11 mouse cellular contexts compared by ENCODE assay signal in the genomic region with DNA sequence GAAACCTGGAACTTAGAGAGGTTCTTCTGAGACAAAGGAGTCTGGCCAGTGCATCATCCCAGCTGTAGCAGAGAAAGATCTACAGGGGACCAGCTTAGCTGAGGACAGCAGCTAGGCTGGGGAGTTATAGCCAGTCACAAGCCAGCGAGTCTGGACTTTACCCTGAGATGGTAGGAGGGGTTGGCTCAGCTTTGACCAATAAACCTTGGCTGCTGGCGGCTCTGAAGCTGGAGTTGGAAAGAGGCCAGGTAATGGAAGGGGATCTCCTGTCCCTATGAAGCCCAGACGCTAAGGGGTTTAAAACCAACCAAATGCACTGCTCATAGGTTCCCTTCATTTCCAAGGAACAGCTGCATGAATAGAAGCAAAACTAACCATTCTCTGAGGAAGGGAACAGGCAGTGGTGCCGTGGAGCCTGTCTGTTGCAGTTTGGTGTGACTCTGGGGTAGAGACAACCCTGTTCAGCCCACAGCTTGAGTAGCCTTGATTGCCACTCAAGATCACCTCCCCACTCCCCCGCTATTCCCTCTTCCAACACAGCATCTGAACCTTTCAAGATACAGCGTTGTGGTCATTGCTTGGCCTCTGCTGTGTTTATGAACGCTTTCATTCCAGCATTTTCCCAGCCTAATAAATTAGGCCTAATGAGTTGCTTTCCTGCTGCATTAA. TPM values are rescaled to one million over a fixed set of nuclear protein-coding genes. Genes with fewer than 3 reads are reported as not detected.
DNase-seq lines count a peak whose midpoint lies in the region; ATAC-seq lines count a peak whose summit lies in the region.
"Had no signal": no experiment of that assay in that cellular context is flagged by ENCODE, and none has a peak within 500 bp of the region (broad histone marks: within the 10 kb centered on the region; RNA-seq: fewer than 3 reads in every experiment).

No protein-coding gene starts in this region.

- H3K27me3 ChIP-seq in hindbrain, embryonic 12.5 days = no peaks in the 10 kb centered on the region
- H3K27me3 ChIP-seq: embryonic facial prominence, embryonic 15.5 days; midbrain, embryonic 12.5 days had no signal

- no peak overlapping the region for H3K27ac ChIP-seq in hindbrain, embryonic 12.5 days
- H3K27ac ChIP-seq: embryonic facial prominence, embryonic 15.5 days; midbrain, embryonic 12.5 days had no signal

- H3K4me2 ChIP-seq in hindbrain, embryonic 12.5 days (replicated peaks) = no peak overlapping the region
- H3K4me2 ChIP-seq: embryonic facial prominence, embryonic 15.5 days; midbrain, embryonic 12.5 days had no signal

- no peak for ATAC-seq in hindbrain, embryonic 12.5 days (ENCODE audit: low FRiP score)

- 84% methylated on average over 7 of the region's 7 CpGs for WGBS in hindbrain, embryonic 12.5 days

- no peaks in the 10 kb centered on the region for H3K36me3 ChIP-seq in hindbrain, embryonic 12.5 days
- H3K36me3 ChIP-seq: embryonic facial prominence, embryonic 15.5 days; midbrain, embryonic 12.5 days had no signal

- H3K4me3 ChIP-seq in hindbrain, embryonic 12.5 days = no peak overlapping the region
- H3K4me3 ChIP-seq: embryonic facial prominence, embryonic 15.5 days; midbrain, embryonic 12.5 days had no signal

- H3K9me3 ChIP-seq in hindbrain, embryonic 12.5 days (replicated peaks) = no peaks in the 10 kb centered on the region
- H3K9me3 ChIP-seq: embryonic facial prominence, embryonic 15.5 days; midbrain, embryonic 12.5 days had no signal

- no peaks in the 10 kb centered on the region for H3K4me1 ChIP-seq in hindbrain, embryonic 12.5 days
- H3K4me1 ChIP-seq: midbrain, embryonic 12.5 days had no signal

- no peak overlapping the region for H3K9ac ChIP-seq in hindbrain, embryonic 12.5 days
- H3K9ac ChIP-seq: embryonic facial prominence, embryonic 15.5 days; midbrain, embryonic 12.5 days had no signal

- peak; percentile 21 to 36 for DNase-seq in cerebellum, postnatal 25 days
- DNase-seq in cerebellum, postnatal 36 days = no peak
- DNase-seq in lung, postnatal 14 days = peak; percentile 7
- DNase-seq in lung, postnatal 36 days = no peak
- DNase-seq in kidney, postnatal 4 days = peak; percentile 58 to 74
- DNase-seq in yolk sac, embryonic 10.5 days (ENCODE audit: low spot score) = peak; percentile 45
- no peak for DNase-seq in right cerebral cortex, adult 2 months (ENCODE audit: low spot score in 2 of 2)
- DNase-seq: cerebellum, adult 11 months had no signal

RNA-seq across cellular contexts. Expression of a gene that starts 30.2 kb away (rescaled TPM):
- 0.85 and 1.1 TPM in 2 replicates for polyA plus RNA-seq in hindbrain, embryonic 12.5 days (2016; fragmentation: Nextera tagmentation; extraction: Ambion mirVana)

Comparison
In these comparisons a context has a peak if more than half of its experiments do, and no peak if none do; other contexts are left out.
1. DNase-seq: peak in cerebellum, postnatal 25 days (2 of 2), lung, postnatal 14 days (single experiment), kidney, postnatal 4 days (2 of 2) and yolk sac, embryonic 10.5 days (single experiment); none in cerebellum, postnatal 36 days (0 of 2), lung, postnatal 36 days (single experiment) and right cerebral cortex, adult 2 months (0 of 2).